Mouse (Mus musculus) olfactory bulb, adult 2 months (tissue): ENCODE measurements at regions not wholly inside any gene's neighbourhood (a gene's known extent, or its start where the extent isn't known, plus 50 kb on each side); places are given as distances from the start of the nearest gene placed in this dataset.

Experiments used
- CTCF ChIP-seq: fragments of 200-500 bp; IDR thresholded peaks from 2 replicates; pipeline ENCODE4 v1.5.1; 2012; ENCODE audit warnings: low read depth, mild to moderate bottlenecking, low read length, moderate library complexity; ENCODE audit not compliant: insufficient read depth
- POLR2A ChIP-seq: fragments of 200-500 bp; IDR thresholded peaks from 2 replicates; pipeline ENCODE4 v1.6.1; 2012; ENCODE audit warnings: mild to moderate bottlenecking, low read depth, low read length, moderate library complexity; ENCODE audit not compliant: insufficient read depth

DNA sequence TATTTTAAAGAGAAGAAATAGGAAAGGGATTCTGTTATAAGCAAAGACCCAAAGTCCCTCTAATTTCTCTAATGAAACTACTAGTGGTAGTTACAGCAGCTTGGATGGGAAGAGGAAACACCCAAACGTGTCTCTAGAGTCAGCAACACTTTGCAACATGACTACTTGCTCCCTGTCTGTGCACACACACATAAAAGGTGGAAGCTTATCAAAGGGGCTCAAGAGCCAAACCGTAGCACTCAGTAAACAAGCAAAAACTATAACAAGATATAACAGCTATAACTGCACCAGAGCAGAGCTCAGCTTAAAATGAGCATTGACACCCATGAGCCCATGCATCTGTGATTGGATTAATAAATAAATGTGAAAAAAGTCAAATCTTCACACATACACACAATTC is 262.5 kb upstream of the Ppargc1a start:
- TF ChIP-seq CTCF (no peak), POLR2A (no peak)
